Mouse (Mus musculus) heart, embryonic 11.5 days (tissue): ENCODE measurements around the gene Dennd1a. TPM values are rescaled to one million over a fixed set of nuclear protein-coding genes. Genes with fewer than 3 reads are reported as not detected.

Experiments used
- ATAC-seq: fragments of 200-750 bp; cut with Nextera tagmentation; replicated peaks from 2 replicates; pipeline ENCODE4 v1.8.0; 2017; ENCODE audit warnings: moderate library complexity; ENCODE audit not compliant: insufficient number of reproducible peaks, low FRiP score, low TSS enrichment
- H3K27ac ChIP-seq: fragments of 300-500 bp; sonication (generic); 2 replicates; pipeline ENCODE4 v1.5.1; 2014; ENCODE audit warnings: mild to moderate bottlenecking, low read depth, low read length
- H3K27me3 ChIP-seq: fragments of 300-500 bp; sonication (generic); 2 replicates; pipeline ENCODE4 v1.6.1; 2014; ENCODE audit warnings: mild to moderate bottlenecking, low read length, mixed read lengths; ENCODE audit not compliant: control insufficient read depth, insufficient read depth
- H3K36me3 ChIP-seq: fragments of 300-500 bp; sonication (generic); 2 replicates; pipeline ENCODE4 v1.6.1; 2014; ENCODE audit warnings: mild to moderate bottlenecking, low read length, moderate library complexity, mixed read lengths; ENCODE audit not compliant: control insufficient read depth, insufficient read depth
- H3K4me1 ChIP-seq: fragments of 300-500 bp; sonication (generic); 2 replicates; pipeline ENCODE4 v1.6.1; 2014; ENCODE audit warnings: low read length; ENCODE audit not compliant: control insufficient read depth, insufficient read depth
- H3K4me2 ChIP-seq: fragments of 300-500 bp; sonication (generic); 2 replicates; pipeline ENCODE4 v1.6.1; 2014; ENCODE audit warnings: mild to moderate bottlenecking, moderate library complexity
- H3K4me3 ChIP-seq: fragments of 300-500 bp; sonication (generic); 2 replicates; pipeline ENCODE4 v1.5.1; 2014; ENCODE audit warnings: low read depth, low read length
- H3K9ac ChIP-seq: fragments of 300-500 bp; sonication (generic); 2 replicates; pipeline ENCODE4 v1.6.1; 2014; ENCODE audit warnings: mild to moderate bottlenecking, low read depth, low read length, moderate library complexity
- H3K9me3 ChIP-seq: fragments of 300-500 bp; sonication (generic); replicated peaks from 2 replicates; pipeline ENCODE4 v1.6.1; 2016; ENCODE audit warnings: low read length; ENCODE audit not compliant: control insufficient read depth
- WGBS: fragments of 180-500 bp; shearing (Covaris S2); extraction: QIAGEN DNeasy Blood & Tissue Kit; methylation state at CpG from one replicate; pipeline ENCODE4 v1.1.7; 2014; ENCODE audit not compliant: insufficient replicate concordance; 5-methylcytosine and 5-hydroxymethylcytosine counted together
- polyA plus RNA-seq: library from polyadenylated mRNA; unstranded; fragments of >200 nt; fragmentation: Nextera tagmentation; extraction: Ambion mirVana; gene quantifications from 2 replicates; pipeline ENCODE4 v1.2.1, GENCODE M21; 2014

Gene Dennd1a
- polyA plus RNA-seq, 1 experiment from 2014 or later = 9.6 TPM

DNA sequence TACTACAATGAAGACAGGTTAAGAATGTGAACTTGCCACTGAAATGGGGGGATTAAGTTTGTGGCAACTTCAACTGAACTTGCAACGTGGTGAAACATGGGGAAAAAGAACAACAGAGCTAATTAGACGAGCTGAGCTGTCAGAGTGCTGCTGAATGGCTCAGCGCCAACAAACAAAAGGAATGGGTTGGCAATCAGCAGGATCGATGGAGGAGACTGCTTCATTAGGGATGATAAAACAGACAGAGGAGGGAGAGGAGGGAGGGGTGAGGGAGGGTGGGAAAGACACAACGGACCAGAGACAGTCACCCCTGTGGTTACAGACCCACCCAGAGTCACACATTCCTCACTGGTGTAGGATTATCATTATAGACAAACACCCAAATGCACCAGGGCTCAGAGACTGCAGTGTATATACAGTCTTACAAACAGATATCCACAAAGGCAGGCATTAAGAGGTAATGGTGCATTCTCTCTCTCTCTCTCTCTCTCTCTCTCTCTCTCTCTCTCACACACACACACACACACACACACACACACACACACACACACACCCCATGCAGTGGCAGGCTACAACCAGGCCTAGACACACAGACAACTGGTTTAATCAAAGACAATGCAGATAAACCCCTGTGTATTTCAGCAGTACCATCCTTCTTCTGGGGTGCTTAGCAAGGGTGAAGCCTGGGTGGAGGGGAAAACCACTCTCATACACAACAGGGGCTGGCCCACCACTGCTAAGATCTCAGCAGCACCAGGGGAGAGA, 468.2 kb downstream of the Dennd1a start:
- Histone ChIP-seq H3K4me3 (no peak overlapping the region), H3K27ac (no peak overlapping the region), H3K9ac (no peak overlapping the region), H3K27me3 (no peaks in the 10 kb centered on the region), H3K4me1 (no peaks in the 10 kb centered on the region), H3K36me3 (no peaks in the 10 kb centered on the region), H3K9me3 (no peaks in the 10 kb centered on the region), H3K4me2 (no peak overlapping the region)
- ATAC-seq = no peak
- 29% methylated on average over 5 of the region's 5 CpGs for WGBS

DNA sequence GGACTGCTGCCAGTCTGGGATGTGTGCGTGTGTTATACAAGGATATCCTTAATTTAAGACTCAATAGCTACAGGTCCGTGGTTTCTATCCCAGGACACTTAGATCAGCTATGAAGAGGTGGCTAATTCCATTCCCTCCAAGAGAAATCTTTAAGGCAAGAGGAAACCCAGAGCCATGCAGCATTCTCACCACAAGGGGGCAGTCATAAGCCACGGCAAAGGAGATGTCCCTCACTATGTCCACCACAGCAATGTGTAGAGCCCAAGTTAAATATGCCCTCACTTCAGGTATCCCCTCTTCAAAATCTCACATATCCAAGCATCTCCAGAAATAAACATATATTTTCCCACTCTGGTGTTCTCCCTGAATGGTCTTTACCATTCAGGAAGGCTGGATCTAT, 471.5 kb downstream of the Dennd1a start:
- 9% methylated on average over 3 of the region's 3 CpGs for WGBS
- H3K27ac ChIP-seq = no peak overlapping the region
- no peak overlapping the region for H3K9ac ChIP-seq
- no peaks in the 10 kb centered on the region for H3K27me3 ChIP-seq
- H3K9me3 ChIP-seq = no peaks in the 10 kb centered on the region
- H3K4me1 ChIP-seq = no peaks in the 10 kb centered on the region
- H3K36me3 ChIP-seq = no peaks in the 10 kb centered on the region
- no peak overlapping the region for H3K4me3 ChIP-seq
- no peak for ATAC-seq
- no peak overlapping the region for H3K4me2 ChIP-seq

GRCm38 (mm10) chr2:37814820-37815361, 472.3 kb downstream of the Dennd1a start:
- Histone ChIP-seq H3K27me3 (no peaks in the 10 kb centered on the region), H3K4me2 (no peak overlapping the region), H3K4me1 (no peaks in the 10 kb centered on the region), H3K27ac (no peak overlapping the region), H3K4me3 (no peak overlapping the region), H3K36me3 (no peaks in the 10 kb centered on the region), H3K9me3 (no peaks in the 10 kb centered on the region), H3K9ac (no peak overlapping the region)
- 76% methylated on average over 8 of the region's 8 CpGs for WGBS
- no peak for ATAC-seq

- no peak overlapping the region for H3K9ac ChIP-seq
- WGBS = 86% methylated on average over 5 of the region's 5 CpGs
- no peak overlapping the region for H3K4me3 ChIP-seq
- ATAC-seq = no peak
- H3K4me2 ChIP-seq = no peak overlapping the region
- no peaks in the 10 kb centered on the region for H3K4me1 ChIP-seq
- no peaks in the 10 kb centered on the region for H3K9me3 ChIP-seq
- H3K36me3 ChIP-seq = no peaks in the 10 kb centered on the region
- H3K27ac ChIP-seq = no peak overlapping the region
- H3K27me3 ChIP-seq = no peaks in the 10 kb centered on the region
Observed at GRCm38 (mm10) chr2:37812401-37812800, 474.8 kb downstream of the Dennd1a start.

DNA sequence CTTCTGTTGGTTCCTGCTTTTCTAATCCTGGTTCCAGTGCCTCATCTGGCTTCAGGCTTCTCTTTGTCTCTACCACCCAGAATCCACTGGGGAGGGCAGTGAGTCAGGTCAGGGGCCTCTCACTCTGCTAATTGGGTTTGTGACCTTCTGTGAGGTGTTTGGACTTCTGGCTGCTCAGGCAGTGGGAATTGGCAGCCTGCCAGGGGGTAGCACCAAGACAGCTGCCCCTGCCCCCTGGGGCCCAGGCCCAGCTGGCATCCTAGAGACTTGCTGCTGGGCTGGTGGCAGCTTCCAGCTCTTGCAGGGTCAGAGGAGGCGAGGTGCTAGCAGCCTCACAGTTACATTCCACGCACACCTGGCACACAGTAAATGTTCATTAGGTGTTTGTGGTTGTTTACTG, 475.5 kb downstream of the Dennd1a start:
- Histone ChIP-seq H3K36me3 (no peaks in the 10 kb centered on the region), H3K4me2 (no peak overlapping the region), H3K27me3 (no peaks in the 10 kb centered on the region), H3K9me3 (no peaks in the 10 kb centered on the region), H3K4me3 (no peak overlapping the region), H3K9ac (no peak overlapping the region), H3K4me1 (no peaks in the 10 kb centered on the region), H3K27ac (no peak overlapping the region)
- ATAC-seq = no peak
- 76% methylated on average over 2 of the region's 2 CpGs for WGBS

GRCm38 (mm10) chr2:37802610-37803212, 484.5 kb downstream of the Dennd1a start:
- 44% methylated on average over 4 of the region's 4 CpGs for WGBS
- H3K4me3 ChIP-seq = no peak overlapping the region
- ATAC-seq = no peak; the same call in 1 of the 2 replicates
- H3K36me3 ChIP-seq = no peaks in the 10 kb centered on the region; the same call in 1 of the 2 replicates
- no peak overlapping the region for H3K9ac ChIP-seq
- H3K4me2 ChIP-seq = no peak overlapping the region
- H3K4me1 ChIP-seq = peaks cover 10% of the 10 kb centered on the region
- H3K27ac ChIP-seq = no peak overlapping the region
- no peaks in the 10 kb centered on the region for H3K9me3 ChIP-seq
- no peaks in the 10 kb centered on the region for H3K27me3 ChIP-seq

DNA sequence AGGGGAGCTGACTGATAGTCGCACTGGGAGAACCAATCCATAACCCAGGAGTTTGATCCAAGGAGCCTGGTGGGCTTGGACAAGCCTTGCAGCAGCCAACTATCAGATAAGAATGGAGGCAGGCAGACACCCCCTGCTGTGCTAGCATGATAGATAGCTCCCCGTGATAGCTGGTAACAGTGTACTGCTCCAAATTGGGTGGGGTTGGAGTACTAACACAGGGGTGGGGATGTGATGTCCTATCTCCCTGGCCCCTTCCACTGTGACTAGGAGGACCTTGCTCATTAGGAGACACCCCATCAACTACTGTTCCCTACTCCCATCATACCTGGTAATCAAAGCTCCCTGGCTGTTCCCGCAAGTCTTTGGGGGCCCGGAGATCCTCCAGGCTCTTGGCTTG, 485.5 kb downstream of the Dennd1a start:
- Histone ChIP-seq H3K27ac (no peak overlapping the region), H3K27me3 (no peaks in the 10 kb centered on the region), H3K4me2 (no peak overlapping the region), H3K36me3 (no peaks in the 10 kb centered on the region; the same call in 1 of the 2 replicates), H3K4me3 (no peak overlapping the region), H3K4me1 (peaks cover 12% of the 10 kb centered on the region), H3K9me3 (no peaks in the 10 kb centered on the region), H3K9ac (no peak overlapping the region)
- 67% methylated on average over 4 of the region's 4 CpGs for WGBS
- no peak for ATAC-seq

DNA sequence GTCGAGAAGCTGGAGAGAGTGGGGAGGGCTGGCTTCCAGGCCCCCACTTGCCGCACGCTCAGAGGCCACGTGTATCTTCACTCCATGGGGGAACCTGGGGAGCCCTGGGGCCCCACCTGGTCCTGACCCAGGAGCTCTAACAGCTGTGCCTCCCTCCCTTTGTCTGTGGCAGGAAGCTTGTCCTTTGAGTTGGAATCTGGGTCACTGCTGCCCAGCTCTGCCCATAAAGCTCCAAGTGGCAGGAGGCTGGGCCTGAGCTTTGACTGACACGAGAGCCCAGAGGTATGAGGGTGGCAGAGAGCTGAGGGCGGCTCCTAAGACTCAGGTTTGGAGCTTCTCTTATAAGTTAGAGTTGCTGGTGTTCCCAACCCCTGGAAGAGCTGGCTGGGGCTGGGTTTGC, 488.1 kb downstream of the Dennd1a start:
- Histone ChIP-seq H3K9me3 (no peaks in the 10 kb centered on the region), H3K9ac (no peak overlapping the region), H3K36me3 (no peaks in the 10 kb centered on the region; the same call in 1 of the 2 replicates), H3K27ac (no peak overlapping the region), H3K4me2 (no peak overlapping the region), H3K4me1 (peaks cover 28% of the 10 kb centered on the region), H3K4me3 (no peak overlapping the region), H3K27me3 (peaks cover 3% of the 10 kb centered on the region; the same call in 1 of the 2 replicates)
- ATAC-seq = no peak
- 71% methylated on average over 6 of the region's 6 CpGs for WGBS
